Mouse (Mus musculus) MEL (cell line): ENCODE measurements around the gene E2f3. TPM values are rescaled to one million over a fixed set of nuclear protein-coding genes. Genes with fewer than 3 reads are reported as not detected.

Experiments
- DNase-seq: peaks from one replicate; pipeline ENCODE4 v3.0.0; 2011; ENCODE audit warnings: low read depth, low spot score
- H3K27ac ChIP-seq: 2 replicates; pipeline ENCODE4 v1.5.1; 2012; ENCODE audit warnings: low read depth, mild to moderate bottlenecking, control low read depth, low read length, moderate library complexity; ENCODE audit not compliant: control insufficient read depth
- H3K27me3 ChIP-seq, 2 experiments: fragments of 150-350 bp in 1 of 2; sonication (generic) in 1 of 2; 2 replicates each; pipeline ENCODE4 v1.6.1; 2012; ENCODE audit warnings: low read length in 2 of 2, mild to moderate bottlenecking in 2 of 2, improper control_type of control experiment in 1 of 2, moderate library complexity in 1 of 2; ENCODE audit not compliant: insufficient read depth in 2 of 2, control insufficient read depth in 1 of 2
- H3K36me3 ChIP-seq, 2 experiments: 2 replicates each; pipeline ENCODE4 v1.6.1; 2012 to 2014; ENCODE audit warnings: low read length in 2 of 2, improper control_type of control experiment in 1 of 2, inconsistent platforms in 1 of 2, mild to moderate bottlenecking in 1 of 2; ENCODE audit not compliant: insufficient read depth in 2 of 2, control insufficient read depth in 1 of 2
- H3K4me1 ChIP-seq, 2 experiments: fragments of 150-350 bp in 1 of 2; sonication (generic) in 1 of 2; 2 replicates each; pipeline ENCODE4 v1.6.1; 2012; ENCODE audit warnings: low read length in 2 of 2, improper control_type of control experiment in 1 of 2, mild to moderate bottlenecking in 1 of 2; ENCODE audit not compliant: insufficient read depth in 2 of 2, control insufficient read depth in 1 of 2
- H3K4me3 ChIP-seq, 2 experiments: fragments of 150-350 bp in 1 of 2; sonication (generic) in 1 of 2; 2 replicates each; pipeline ENCODE4 v1.5.1; 2012; ENCODE audit warnings: low read depth in 2 of 2, low read length in 2 of 2, mild to moderate bottlenecking in 2 of 2, moderate library complexity in 2 of 2, control low read depth in 1 of 2, improper control_type of control experiment in 1 of 2; ENCODE audit not compliant: control insufficient read depth in 1 of 2, insufficient read depth in 1 of 2
- H3K79me2 ChIP-seq: 2 replicates; pipeline ENCODE4 v1.6.1; 2012; ENCODE audit warnings: mild to moderate bottlenecking, low read length, moderate library complexity; ENCODE audit not compliant: control insufficient read depth, poor library complexity, insufficient read depth
- H3K9ac ChIP-seq: 2 replicates; pipeline ENCODE4 v1.6.1; 2012; ENCODE audit warnings: low read depth, mild to moderate bottlenecking, control low read depth, low read length, moderate library complexity; ENCODE audit not compliant: control insufficient read depth, poor library complexity, severe bottlenecking
- H3K9me3 ChIP-seq: fragments of 150-350 bp; sonication (generic); replicated peaks from 2 replicates; pipeline ENCODE4 v1.6.1; 2012; ENCODE audit warnings: mild to moderate bottlenecking, low read length, improper control_type of control experiment, moderate library complexity; ENCODE audit not compliant: insufficient read depth
- BHLHE40 ChIP-seq: IDR thresholded peaks from 2 replicates; pipeline ENCODE4 v1.6.1; 2012; ENCODE audit warnings: low read depth, mild to moderate bottlenecking, inconsistent platforms, low read length, improper control_type of control experiment, borderline replicate concordance
- CHD1 ChIP-seq: IDR thresholded peaks from 2 replicates; pipeline ENCODE4 v1.6.1; 2012; ENCODE audit warnings: low read depth, mild to moderate bottlenecking, inconsistent platforms, low read length, improper control_type of control experiment
- CTCF ChIP-seq, 3 experiments: IDR thresholded peaks in 2 of 3; conservative IDR thresholded peaks in 1 of 3; 2 replicates each; pipeline ENCODE4 v1.5.1; 2011 to 2012; ENCODE audit warnings: low read length in 3 of 3, low read depth in 2 of 3, mild to moderate bottlenecking in 2 of 3, improper control_type of control experiment in 1 of 3, inconsistent platforms in 1 of 3, mixed read lengths in 1 of 3, moderate library complexity in 1 of 3; ENCODE audit not compliant: control insufficient read depth in 1 of 3, insufficient read depth in 1 of 3, poor library complexity in 1 of 3, severe bottlenecking in 1 of 3
- ELF1 ChIP-seq: IDR thresholded peaks from 2 replicates; pipeline ENCODE4 v1.6.1; 2014; ENCODE audit warnings: low read depth, mild to moderate bottlenecking, inconsistent platforms, low read length, improper control_type of control experiment, moderate library complexity
- ETS1 ChIP-seq: IDR thresholded peaks from 2 replicates; pipeline ENCODE4 v1.6.1; 2012; ENCODE audit warnings: low read depth, mild to moderate bottlenecking, inconsistent platforms, low read length, improper control_type of control experiment, moderate library complexity
- GABPA ChIP-seq: IDR thresholded peaks from 2 replicates; pipeline ENCODE4 v1.6.1; 2012; ENCODE audit warnings: low read depth, mild to moderate bottlenecking, inconsistent platforms, low read length, improper control_type of control experiment, moderate library complexity
- JUND ChIP-seq: IDR thresholded peaks from 2 replicates; pipeline ENCODE4 v1.6.1; 2011; ENCODE audit warnings: low read depth, mild to moderate bottlenecking, improper control_type of control experiment, low read length
- KAT2A ChIP-seq: conservative IDR thresholded peaks from 2 replicates; pipeline ENCODE4 v1.6.1; 2012; ENCODE audit warnings: low read depth, low read length, improper control_type of control experiment, inconsistent platforms
- MAZ ChIP-seq: IDR thresholded peaks from 2 replicates; pipeline ENCODE4 v1.6.1; 2012; ENCODE audit warnings: low read depth, mild to moderate bottlenecking, inconsistent platforms, low read length, improper control_type of control experiment
- MEF2A ChIP-seq: IDR thresholded peaks from 2 replicates; pipeline ENCODE4 v1.6.1; 2014; ENCODE audit warnings: low read depth, mild to moderate bottlenecking, inconsistent platforms, low read length, improper control_type of control experiment; ENCODE audit not compliant: poor library complexity, insufficient replicate concordance, severe bottlenecking; ENCODE audit errors: extremely low read depth
- MXI1 ChIP-seq: IDR thresholded peaks from 2 replicates; pipeline ENCODE4 v1.6.1; 2011; ENCODE audit warnings: mild to moderate bottlenecking, low read depth, low read length, improper control_type of control experiment
- MYB ChIP-seq: IDR thresholded peaks from 2 replicates; pipeline ENCODE4 v1.6.1; 2011; ENCODE audit warnings: mild to moderate bottlenecking, low read depth, low read length, improper control_type of control experiment
- MYC ChIP-seq: IDR thresholded peaks from 2 replicates; pipeline ENCODE4 v1.6.1; 2011; ENCODE audit warnings: low read depth, mild to moderate bottlenecking, low read length, improper control_type of control experiment, moderate library complexity
- NELFE ChIP-seq: IDR thresholded peaks from 2 replicates; pipeline ENCODE4 v1.6.1; 2011; ENCODE audit warnings: low read depth, low read length, improper control_type of control experiment
- NRF1 ChIP-seq: IDR thresholded peaks from 2 replicates; pipeline ENCODE4 v1.6.1; 2014; ENCODE audit warnings: low read depth, mild to moderate bottlenecking, inconsistent platforms, low read length, improper control_type of control experiment, moderate library complexity; ENCODE audit not compliant: poor library complexity, insufficient read depth, severe bottlenecking
- POLR2A ChIP-seq, 2 experiments: IDR thresholded peaks; 2 replicates each; pipeline ENCODE4 v1.6.1; 2011 to 2012; ENCODE audit warnings: low read length in 2 of 2, mild to moderate bottlenecking in 2 of 2, control low read depth in 1 of 2, improper control_type of control experiment in 1 of 2, low read depth in 1 of 2, moderate library complexity in 1 of 2; ENCODE audit not compliant: control insufficient read depth in 1 of 2, insufficient read depth in 1 of 2, poor library complexity in 1 of 2
- POLR2AphosphoS2 ChIP-seq: IDR thresholded peaks from 2 replicates; pipeline ENCODE4 v1.6.1; 2011; ENCODE audit warnings: low read length, improper control_type of control experiment
- POLR2AphosphoS5 ChIP-seq: IDR thresholded peaks from 2 replicates; pipeline ENCODE4 v1.6.1; 2012; ENCODE audit warnings: low read depth, borderline replicate concordance, mild to moderate bottlenecking, inconsistent platforms, low read length, moderate library complexity, mixed read lengths
- RAD21 ChIP-seq: IDR thresholded peaks from 2 replicates; pipeline ENCODE4 v1.6.1; 2011; ENCODE audit warnings: mild to moderate bottlenecking, low read depth, low read length, improper control_type of control experiment
- SMC3 ChIP-seq: IDR thresholded peaks from 2 replicates; pipeline ENCODE4 v1.6.1; 2011; ENCODE audit warnings: low read depth, low read length, improper control_type of control experiment
- TAL1 ChIP-seq: IDR thresholded peaks from 2 replicates; pipeline ENCODE4 v1.6.1; 2012; ENCODE audit warnings: mild to moderate bottlenecking, inconsistent platforms, low read length, moderate library complexity, mixed read lengths
- TBP ChIP-seq: IDR thresholded peaks from 2 replicates; pipeline ENCODE4 v1.8.0; 2011; ENCODE audit warnings: low read depth, low read length, improper control_type of control experiment
- USF1 ChIP-seq: IDR thresholded peaks from 2 replicates; pipeline ENCODE4 v1.6.1; 2014; ENCODE audit warnings: low read depth, mild to moderate bottlenecking, inconsistent platforms, low read length, improper control_type of control experiment, moderate library complexity
- ZC3H11A ChIP-seq: IDR thresholded peaks from 2 replicates; pipeline ENCODE4 v1.6.1; 2012; ENCODE audit warnings: low read depth, mild to moderate bottlenecking, inconsistent platforms, low read length, improper control_type of control experiment
- ZMIZ1 ChIP-seq: IDR thresholded peaks from 2 replicates; pipeline ENCODE4 v1.6.1; 2012; ENCODE audit warnings: low read depth, mild to moderate bottlenecking, inconsistent platforms, low read length, improper control_type of control experiment, moderate library complexity
- polyA plus RNA-seq, 2 experiments: library from polyadenylated mRNA; stranded (reverse) in 1 of 2; unstranded in 1 of 2; fragments of >175 nt in 1 of 2; fragments of >200 nt in 1 of 2; gene quantifications; 2 replicates each; pipeline versions ENCODE4 v1.2.1 to v1.2.4; 2012; ENCODE audit warnings: low replicate concordance in 2 of 2, low read depth in 1 of 2; ENCODE audit not compliant: insufficient read length in 2 of 2, insufficient read depth in 1 of 2, missing spikeins in 1 of 2
- total RNA-seq: library from RNA; depleted of rRNA; stranded (reverse); fragments of 300-350 nt; gene quantifications from 2 replicates; pipeline ENCODE4 v1.2.3, GENCODE M21; 2012

E2f3 gene
- total and polyA plus RNA-seq, 3 experiments, result 12.8 to 20.0 TPM; not detected in 1

DNA sequence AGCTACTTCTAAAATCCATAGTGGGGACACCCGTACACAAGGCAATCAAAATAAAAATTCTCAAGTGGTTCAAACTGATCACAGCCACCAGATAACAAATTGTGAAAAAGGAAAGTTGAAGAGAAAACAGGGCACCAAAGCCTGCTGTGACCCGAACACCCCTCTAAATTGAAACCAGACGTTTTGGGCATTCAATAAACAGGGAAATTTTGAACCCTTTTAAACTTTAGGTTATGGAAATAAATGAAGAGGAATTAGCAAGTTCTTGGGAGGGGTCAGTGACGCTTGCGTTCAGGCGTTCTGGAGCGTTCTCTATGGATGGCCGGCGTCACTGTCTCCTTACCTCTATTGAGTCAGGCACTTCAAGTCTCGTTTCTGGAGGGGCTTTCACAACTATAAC lies 72.8 kb downstream of the E2f3 start:
- Histone ChIP-seq H3K27me3 (no peaks in the 10 kb centered on the region), H3K36me3 (peaks cover 0 to 18% of the 10 kb centered on the region in 2 experiments; a peak in 2 of 4 replicates), H3K4me1 (no peaks in the 10 kb centered on the region), H3K4me3 (no peak overlapping the region), H3K9ac (no peak overlapping the region), H3K27ac (no peak overlapping the region), H3K79me2 (no peaks in the 10 kb centered on the region), H3K9me3 (no peaks in the 10 kb centered on the region)
- no peak for DNase-seq
- TF ChIP-seq NRF1 (no peak), GABPA (no peak), POLR2AphosphoS2 (no peak), ETS1 (no peak), USF1 (no peak), RAD21 (no peak), POLR2A (IDR thresholded peaks at IDR 0.05; ENCODE audit: control insufficient read depth in 1 of 2, insufficient read depth in 1 of 2, low read depth in 1 of 2, low read length in 2 of 2, poor library complexity in 1 of 2) (no peak)

DNA sequence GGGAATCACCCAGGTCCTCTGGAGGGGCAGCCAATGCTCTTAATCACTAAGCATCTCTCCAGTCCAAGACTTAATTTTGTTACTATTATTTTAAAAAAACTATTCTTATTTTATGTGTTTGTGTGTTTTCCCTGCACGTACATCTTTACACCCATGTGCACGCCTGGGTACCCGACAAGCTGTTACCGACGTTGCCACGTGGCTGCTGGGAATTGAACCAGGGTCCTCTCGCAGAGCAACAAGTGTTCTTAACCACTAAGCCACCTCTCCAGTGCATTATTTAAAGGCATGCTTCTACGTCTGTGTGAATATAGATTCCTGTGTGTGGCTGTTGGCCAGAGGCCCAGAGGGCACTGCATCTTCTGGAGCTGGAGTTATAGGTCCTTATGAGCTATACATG lies 73.6 kb downstream of the E2f3 start:
- no peak overlapping the region for H3K4me3 ChIP-seq
- H3K27ac ChIP-seq, result no peak overlapping the region
- H3K36me3 ChIP-seq, result peaks cover 0 to 16% of the 10 kb centered on the region in 2 experiments; a peak in 2 of 4 replicates
- H3K4me1 ChIP-seq, result no peaks in the 10 kb centered on the region
- no peaks in the 10 kb centered on the region for H3K9me3 ChIP-seq
- DNase-seq, result no peak
- no peak overlapping the region for H3K9ac ChIP-seq
- no peak for TF ChIP-seq KAT2A
- no peak for TF ChIP-seq MYC
- TF ChIP-seq CTCF (IDR thresholded peaks at IDR 0.05 in 2 of 3, conservative IDR thresholded peaks at IDR 0.05 in 1 of 3; ENCODE audit: control insufficient read depth in 1 of 3, insufficient read depth in 1 of 3, low read depth in 2 of 3, low read length in 3 of 3, poor library complexity in 1 of 3, severe bottlenecking in 1 of 3), result no peak
- no peaks in the 10 kb centered on the region for H3K79me2 ChIP-seq
- H3K27me3 ChIP-seq, result no peaks in the 10 kb centered on the region

DNA sequence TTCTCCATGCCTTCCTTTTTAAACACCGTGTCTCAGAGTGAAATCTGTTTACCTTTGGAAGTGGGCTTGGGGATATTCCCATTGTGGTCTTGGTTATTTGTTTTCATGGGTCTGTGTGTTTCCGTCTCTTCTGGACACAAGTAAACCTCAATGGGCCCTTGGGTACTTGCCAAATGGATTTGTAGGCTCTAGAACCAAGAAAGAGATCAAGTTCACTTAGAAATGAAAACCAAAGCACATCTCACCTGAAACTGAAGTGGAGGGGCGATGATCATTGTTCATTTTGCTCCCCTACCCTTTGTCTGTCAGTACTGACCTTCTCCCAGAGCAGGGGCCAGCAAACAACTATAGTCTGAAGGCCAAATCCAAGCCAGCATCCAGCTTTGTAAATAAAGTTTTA lies 74.7 kb downstream of the E2f3 start:
- Histone ChIP-seq H3K27ac (no peak overlapping the region), H3K79me2 (no peaks in the 10 kb centered on the region), H3K4me3 (no peak overlapping the region), H3K36me3 (peaks cover 0 to 16% of the 10 kb centered on the region in 2 experiments; a peak in 2 of 4 replicates), H3K27me3 (no peaks in the 10 kb centered on the region), H3K4me1 (no peaks in the 10 kb centered on the region), H3K9ac (no peak overlapping the region), H3K9me3 (no peaks in the 10 kb centered on the region)
- no peak for TF ChIP-seq POLR2AphosphoS5
- TF ChIP-seq ELF1, result no peak
- no peak for TF ChIP-seq CHD1
- TF ChIP-seq ZMIZ1, result no peak
- no peak for TF ChIP-seq ZC3H11A
- no peak for TF ChIP-seq MAZ
- TF ChIP-seq JUND, result no peak
- no peak for TF ChIP-seq POLR2AphosphoS2
- no peak for TF ChIP-seq RAD21
- no peak for TF ChIP-seq TAL1
- no peak for TF ChIP-seq CTCF (IDR thresholded peaks at IDR 0.05 in 2 of 3, conservative IDR thresholded peaks at IDR 0.05 in 1 of 3; ENCODE audit: control insufficient read depth in 1 of 3, insufficient read depth in 1 of 3, low read depth in 2 of 3, low read length in 3 of 3, poor library complexity in 1 of 3, severe bottlenecking in 1 of 3)
- TF ChIP-seq USF1, result no peak
- no peak for TF ChIP-seq MYB
- no peak for TF ChIP-seq TBP
- TF ChIP-seq MEF2A, result no peak
- no peak for TF ChIP-seq NELFE
- TF ChIP-seq BHLHE40, result no peak
- no peak for TF ChIP-seq MXI1
- TF ChIP-seq SMC3, result no peak
- no peak for DNase-seq
